Comparison of ENCODE assay signal across 8 mouse cellular contexts in the genomic region with DNA sequence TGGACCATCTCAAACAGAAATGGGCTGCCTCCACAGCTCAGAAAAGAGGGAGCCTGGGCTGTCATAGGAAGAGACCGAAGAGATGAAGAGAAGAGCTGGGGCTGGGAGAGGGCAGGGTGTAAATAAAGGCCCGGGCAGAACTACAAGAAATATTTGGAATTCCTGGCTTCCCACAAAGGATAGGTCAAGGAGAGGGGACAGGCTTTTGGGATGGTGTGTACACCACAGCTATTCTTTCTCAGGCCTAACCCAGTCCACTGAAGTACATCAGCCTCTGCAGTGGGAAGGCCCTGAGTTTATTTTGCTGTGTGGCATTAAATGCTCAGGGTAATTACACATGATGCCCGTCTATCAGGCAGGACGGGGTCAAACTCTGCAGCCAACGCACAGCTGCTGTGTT.
A peak's percentile ranks its signal among the peaks of the same experiment; 100 is the strongest.
DNase-seq lines count a peak whose midpoint lies in the region; ATAC-seq and TF ChIP-seq lines count a peak whose summit lies in the region.
"Had no signal": no experiment of that assay in that cellular context is flagged by ENCODE, and none has a peak within 500 bp of the region (broad histone marks: within the 10 kb centered on the region; RNA-seq: fewer than 3 reads in every experiment).

No protein-coding gene starts in this region.

- peak; percentile 22; the same call in 1 of the 2 replicates for ATAC-seq in hindbrain, embryonic 11.5 days (ENCODE audit: low FRiP score)
- ATAC-seq in hindbrain, embryonic 14.5 days (ENCODE audit: low FRiP score) = no peak
- ATAC-seq in embryonic facial prominence, embryonic 13.5 days (ENCODE audit: insufficient number of reproducible peaks, insufficient read depth, low FRiP score, low TSS enrichment, low read depth) = no peak
- ATAC-seq in limb, embryonic 14.5 days (ENCODE audit: low FRiP score, low read depth) = peak; percentile 55

- H3K4me2 ChIP-seq in hindbrain, embryonic 11.5 days (replicated peaks; ENCODE audit: low read depth, low read length) = no peak overlapping the region
- no peak overlapping the region for H3K4me2 ChIP-seq in hindbrain, embryonic 14.5 days (replicated peaks)
- H3K4me2 ChIP-seq in embryonic facial prominence, embryonic 13.5 days = no peak overlapping the region
- no peak overlapping the region for H3K4me2 ChIP-seq in limb, embryonic 14.5 days (replicated peaks; ENCODE audit: low read depth, low read length, severe bottlenecking)

- no peak for TF ChIP-seq POLR2A in limb, embryonic 14.5 days (IDR thresholded peaks at IDR 0.05; ENCODE audit: borderline replicate concordance, extremely low read depth, insufficient read depth, insufficient read length)

- no peaks in the 10 kb centered on the region for H3K9me3 ChIP-seq in hindbrain, embryonic 11.5 days (ENCODE audit: control insufficient read depth, low read length)
- H3K9me3 ChIP-seq in hindbrain, embryonic 14.5 days (ENCODE audit: control insufficient read depth, low read length) = no peaks in the 10 kb centered on the region
- no peaks in the 10 kb centered on the region for H3K9me3 ChIP-seq in embryonic facial prominence, embryonic 13.5 days
- H3K9me3 ChIP-seq in limb, embryonic 14.5 days (ENCODE audit: control insufficient read depth, low read length) = no peaks in the 10 kb centered on the region

- no peak for DNase-seq in hindbrain, embryonic 11.5 days (ENCODE audit: low spot score)
- DNase-seq in hindbrain, embryonic 14.5 days (ENCODE audit: low spot score) = no peak
- DNase-seq in Muller cell, postnatal 12 days (ENCODE audit: inconsistent ontology term) = peak; percentile 90
- no peak for DNase-seq in limb, embryonic 14.5 days (ENCODE audit: low spot score)
- DNase-seq in left cerebral cortex, postnatal 10 days (ENCODE audit: extremely low spot score in 1 of 2, low spot score in 2 of 2) = no peak
- DNase-seq in retina, postnatal 1 day = no peak
- DNase-seq: heart, postnatal 4 days had no signal

- H3K27me3 ChIP-seq in hindbrain, embryonic 11.5 days (ENCODE audit: control insufficient read depth, insufficient read depth, low read length) = no peaks in the 10 kb centered on the region
- no peaks in the 10 kb centered on the region for H3K27me3 ChIP-seq in hindbrain, embryonic 14.5 days (ENCODE audit: control insufficient read depth, insufficient read depth, low read length)
- no peaks in the 10 kb centered on the region for H3K27me3 ChIP-seq in embryonic facial prominence, embryonic 13.5 days
- H3K27me3 ChIP-seq in limb, embryonic 14.5 days (ENCODE audit: control insufficient read depth, insufficient read depth, low read length) = no peaks in the 10 kb centered on the region

- intact Hi-C loops in left cerebral cortex, postnatal 10 days (cut with DNase I) = no loop called here

- 24% methylated on average over 5 of the region's 5 CpGs for WGBS in hindbrain, embryonic 11.5 days
- WGBS in hindbrain, embryonic 14.5 days = 32% methylated on average over 5 of the region's 5 CpGs
- WGBS in embryonic facial prominence, embryonic 13.5 days = 15% methylated on average over 5 of the region's 5 CpGs
- WGBS in limb, embryonic 14.5 days = 21% methylated on average over 5 of the region's 5 CpGs

- H3K36me3 ChIP-seq in hindbrain, embryonic 11.5 days (ENCODE audit: control insufficient read depth, insufficient read depth, low read length) = no peaks in the 10 kb centered on the region
- no peaks in the 10 kb centered on the region for H3K36me3 ChIP-seq in hindbrain, embryonic 14.5 days (replicated peaks; ENCODE audit: control insufficient read depth, insufficient read depth)
- H3K36me3 ChIP-seq in embryonic facial prominence, embryonic 13.5 days = no peaks in the 10 kb centered on the region
- H3K36me3 ChIP-seq in limb, embryonic 14.5 days (ENCODE audit: control insufficient read depth, insufficient read depth, low read length) = no peaks in the 10 kb centered on the region

- H3K4me3 ChIP-seq in hindbrain, embryonic 11.5 days (ENCODE audit: low read depth, low read length) = no peak overlapping the region
- no peak overlapping the region for H3K4me3 ChIP-seq in hindbrain, embryonic 14.5 days (replicated peaks; ENCODE audit: low read length)
- H3K4me3 ChIP-seq in embryonic facial prominence, embryonic 13.5 days = no peak overlapping the region
- no peak overlapping the region for H3K4me3 ChIP-seq in limb, embryonic 14.5 days (replicated peaks; ENCODE audit: low read length)

- no peak overlapping the region for H3K9ac ChIP-seq in hindbrain, embryonic 11.5 days (ENCODE audit: low read depth, low read length)
- H3K9ac ChIP-seq in hindbrain, embryonic 14.5 days = no peak overlapping the region
- H3K9ac ChIP-seq in embryonic facial prominence, embryonic 13.5 days = no peak overlapping the region
- 0 out of 2 replicates have a peak overlapping the region, but pooled peaks have one; percentile 3 for H3K9ac ChIP-seq in limb, embryonic 14.5 days (ENCODE audit: low read depth, low read length, severe bottlenecking)

- no peak overlapping the region for H3K27ac ChIP-seq in hindbrain, embryonic 11.5 days (ENCODE audit: low read depth, low read length)
- no peak overlapping the region for H3K27ac ChIP-seq in hindbrain, embryonic 14.5 days
- 0 out of 2 replicates have a peak overlapping the region, but pooled peaks have one; percentile 7 for H3K27ac ChIP-seq in embryonic facial prominence, embryonic 13.5 days
- H3K27ac ChIP-seq in limb, embryonic 14.5 days (replicated peaks; ENCODE audit: low read depth, low read length) = peak overlapping the region; percentile 41

- H3K4me1 ChIP-seq in hindbrain, embryonic 11.5 days (replicated peaks; ENCODE audit: control insufficient read depth, insufficient read depth, low read length) = peaks cover 2% of the 10 kb centered on the region; the same call in 1 of the 2 replicates
- H3K4me1 ChIP-seq in hindbrain, embryonic 14.5 days (replicated peaks; ENCODE audit: control insufficient read depth, insufficient read depth, low read length) = no peaks in the 10 kb centered on the region; the same call in 1 of the 2 replicates
- H3K4me1 ChIP-seq in embryonic facial prominence, embryonic 13.5 days = peaks cover 18% of the 10 kb centered on the region
- H3K4me1 ChIP-seq in limb, embryonic 14.5 days (ENCODE audit: control insufficient read depth, insufficient read depth, low read length) = peaks cover 14% of the 10 kb centered on the region

Comparison
In these comparisons a context has a peak if more than half of its experiments do, and no peak if none do; other contexts are left out.
1. ATAC-seq: peak in hindbrain, embryonic 11.5 days (single experiment) and limb, embryonic 14.5 days (single experiment); none in hindbrain, embryonic 14.5 days (single experiment) and embryonic facial prominence, embryonic 13.5 days (single experiment).
2. H3K27ac ChIP-seq: peak in embryonic facial prominence, embryonic 13.5 days (single experiment) and limb, embryonic 14.5 days (single experiment); none in hindbrain, embryonic 11.5 days (single experiment) and hindbrain, embryonic 14.5 days (single experiment).